10 mouse cellular contexts compared by ENCODE assay signal in the genomic region with DNA sequence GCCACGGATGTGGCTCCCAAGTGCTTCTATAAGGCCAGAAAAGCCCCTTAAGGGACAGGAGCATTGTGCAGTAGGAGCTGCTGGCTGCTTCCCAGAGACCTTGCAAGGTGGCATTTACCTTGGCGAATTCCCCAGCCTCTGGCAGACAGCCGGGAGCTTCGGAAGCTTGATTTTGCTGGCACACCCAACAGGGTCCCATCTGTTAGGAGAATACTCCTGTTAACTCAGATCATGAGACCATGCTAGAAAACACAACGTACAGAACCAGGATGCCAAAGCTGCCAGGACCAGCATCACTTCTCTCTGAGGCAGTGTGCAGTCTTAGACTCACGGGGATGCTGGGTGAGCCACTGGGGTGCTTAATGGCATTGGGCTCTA.
DNase-seq lines count a peak whose midpoint lies in the region; ATAC-seq lines count a peak whose summit lies in the region.
"Had no signal": no experiment of that assay in that cellular context is flagged by ENCODE, and none has a peak within 500 bp of the region (broad histone marks: within the 10 kb centered on the region; RNA-seq: fewer than 3 reads in every experiment).

No protein-coding gene starts in this region.

- H3K4me3 ChIP-seq in hindbrain, embryonic 15.5 days = no peak overlapping the region
- no peak overlapping the region for H3K4me3 ChIP-seq in midbrain, embryonic 16.5 days (ENCODE audit: low read depth, low read length)
- H3K4me3 ChIP-seq: heart, embryonic 15.5 days had no signal

- no peaks in the 10 kb centered on the region for H3K27me3 ChIP-seq in hindbrain, embryonic 15.5 days
- H3K27me3 ChIP-seq in midbrain, embryonic 16.5 days (ENCODE audit: control insufficient read depth, insufficient read depth, low read depth, low read length) = no peaks in the 10 kb centered on the region
- H3K27me3 ChIP-seq: heart, embryonic 15.5 days had no signal

- H3K4me2 ChIP-seq in hindbrain, embryonic 15.5 days = peak overlapping the region; percentile 12
- no peak overlapping the region; the same call in 1 of the 2 replicates for H3K4me2 ChIP-seq in midbrain, embryonic 16.5 days (ENCODE audit: low read length)
- H3K4me2 ChIP-seq: heart, embryonic 15.5 days; lung, embryonic 14.5 days had no signal

- no peaks in the 10 kb centered on the region for H3K9me3 ChIP-seq in hindbrain, embryonic 15.5 days
- no peaks in the 10 kb centered on the region for H3K9me3 ChIP-seq in midbrain, embryonic 16.5 days (replicated peaks; ENCODE audit: control insufficient read depth, low read length, poor library complexity, severe bottlenecking)
- H3K9me3 ChIP-seq: heart, embryonic 15.5 days had no signal

- no peak overlapping the region for H3K9ac ChIP-seq in hindbrain, embryonic 15.5 days
- no peak overlapping the region for H3K9ac ChIP-seq in midbrain, embryonic 16.5 days (ENCODE audit: low read depth, low read length)
- H3K9ac ChIP-seq: heart, embryonic 15.5 days; lung, embryonic 14.5 days had no signal

- DNase-seq in adrenal gland, postnatal 36 days = peak; percentile 14 to 25
- no peak for DNase-seq in adrenal gland, adult 18-20 months (ENCODE audit: low spot score in 2 of 2)
- peak; percentile 92 for DNase-seq in cerebellum, adult 11-12 months
- no peak for DNase-seq in ovary, postnatal 14 days (ENCODE audit: low spot score)
- no peak for DNase-seq in urinary bladder, adult 18-20 months (ENCODE audit: low spot score in 2 of 2)
- DNase-seq in thymus, postnatal 10 days (ENCODE audit: low spot score in 2 of 2) = no peak
- DNase-seq: lung, embryonic 14.5 days had no signal

- no peak for ATAC-seq in hindbrain, embryonic 15.5 days (ENCODE audit: low FRiP score, low read depth)
- 0 out of 2 replicates have a peak, but pooled peaks have one; percentile 2 for ATAC-seq in midbrain, embryonic 16.5 days

- WGBS in hindbrain, embryonic 15.5 days = 37% methylated on average over 6 of the region's 6 CpGs
- WGBS in midbrain, embryonic 16.5 days = 55% methylated on average over 6 of the region's 6 CpGs

- H3K36me3 ChIP-seq in hindbrain, embryonic 15.5 days = no peaks in the 10 kb centered on the region
- H3K36me3 ChIP-seq in midbrain, embryonic 16.5 days (ENCODE audit: control insufficient read depth, insufficient read depth, low read length) = no peaks in the 10 kb centered on the region
- H3K36me3 ChIP-seq: heart, embryonic 15.5 days had no signal

- H3K27ac ChIP-seq in hindbrain, embryonic 15.5 days (replicated peaks) = peak overlapping the region; percentile 79
- H3K27ac ChIP-seq in midbrain, embryonic 16.5 days (ENCODE audit: low read length) = peak overlapping the region; percentile 58
- H3K27ac ChIP-seq: heart, embryonic 15.5 days had no signal

- peaks cover 44% of the 10 kb centered on the region for H3K4me1 ChIP-seq in hindbrain, embryonic 15.5 days (replicated peaks)
- H3K4me1 ChIP-seq in midbrain, embryonic 16.5 days (ENCODE audit: control insufficient read depth, insufficient read depth, low read length) = peaks cover 14% of the 10 kb centered on the region
- H3K4me1 ChIP-seq: heart, embryonic 15.5 days had no signal

Comparison
In these comparisons a context has a peak if more than half of its experiments do, and no peak if none do; other contexts are left out.
1. DNase-seq: peak in adrenal gland, postnatal 36 days (2 of 2) and cerebellum, adult 11-12 months (single experiment); none in adrenal gland, adult 18-20 months (0 of 2), ovary, postnatal 14 days (single experiment), urinary bladder, adult 18-20 months (0 of 2) and thymus, postnatal 10 days (0 of 2).